Mouse (Mus musculus): ENCODE results near the gene Ttc7b. TPM values are rescaled to one million over a fixed set of nuclear protein-coding genes. Genes with fewer than 3 reads are reported as not detected.

Ttc7b gene
- polyA plus RNA-seq, 1 experiment from 2014 or later: 7.3 TPM

GRCm38 (mm10) chr12:100294457-100294856 is 226.2 kb downstream of the Ttc7b start:
- no peak overlapping the region for H3K4me3 ChIP-seq
- no peak overlapping the region for H3K27ac ChIP-seq
- no peak for ATAC-seq (ENCODE audit: low FRiP score)
- no peak overlapping the region for H3K4me2 ChIP-seq
- H3K4me1 ChIP-seq (replicated peaks): peaks cover 34% of the 10 kb centered on the region
- WGBS: 82% methylated on average over 2 of the region's 2 CpGs
- H3K9ac ChIP-seq: no peak overlapping the region
- H3K36me3 ChIP-seq: peaks cover 8% of the 10 kb centered on the region
- no peaks in the 10 kb centered on the region for H3K9me3 ChIP-seq
- no peaks in the 10 kb centered on the region for H3K27me3 ChIP-seq

GRCm38 (mm10) chr12:100293956-100294355 is 226.7 kb downstream of the Ttc7b start:
- 94% methylated on average over 9 of the region's 9 CpGs for WGBS
- Histone ChIP-seq H3K4me1 (replicated peaks) (peaks cover 35% of the 10 kb centered on the region), H3K9ac (no peak overlapping the region), H3K9me3 (no peaks in the 10 kb centered on the region), H3K4me3 (no peak overlapping the region), H3K27ac (no peak overlapping the region), H3K27me3 (no peaks in the 10 kb centered on the region), H3K36me3 (peaks cover 5% of the 10 kb centered on the region; the same call in 1 of the 2 replicates), H3K4me2 (no peak overlapping the region)
- no peak for ATAC-seq (ENCODE audit: low FRiP score)

GRCm38 (mm10) chr12:100290711-100291685 is 229.6 kb downstream of the Ttc7b start:
- Histone ChIP-seq H3K27me3 (no peaks in the 10 kb centered on the region), H3K36me3 (no peaks in the 10 kb centered on the region), H3K4me3 (no peak overlapping the region), H3K4me2 (no peak overlapping the region), H3K27ac (peak overlapping the region; percentile 88), H3K4me1 (replicated peaks) (peaks cover 39% of the 10 kb centered on the region), H3K9me3 (no peaks in the 10 kb centered on the region), H3K9ac (0 out of 2 replicates have a peak overlapping the region, but pooled peaks have one; percentile 13)
- 30% methylated on average over 17 of the region's 18 CpGs for WGBS
- peak; percentile 73 for ATAC-seq (ENCODE audit: low FRiP score)

- peak overlapping the region; percentile 88 for H3K27ac ChIP-seq
- peaks cover 39% of the 10 kb centered on the region for H3K4me1 ChIP-seq (replicated peaks)
- H3K9ac ChIP-seq: 0 out of 2 replicates have a peak overlapping the region, but pooled peaks have one; percentile 35
- H3K9me3 ChIP-seq: no peaks in the 10 kb centered on the region
- 56% methylated on average over 11 of the region's 11 CpGs for WGBS
- H3K27me3 ChIP-seq: no peaks in the 10 kb centered on the region
- H3K4me3 ChIP-seq: no peak overlapping the region
- H3K36me3 ChIP-seq: no peaks in the 10 kb centered on the region
- no peak overlapping the region for H3K4me2 ChIP-seq
- peak; percentile 18; the same call in 1 of the 2 replicates for ATAC-seq (ENCODE audit: low FRiP score)
Measured at GRCm38 (mm10) chr12:100290178-100290531, 230.5 kb downstream of the Ttc7b start.

- no peak overlapping the region for H3K4me2 ChIP-seq
Measured at GRCm38 (mm10) chr12:100289267-100290177, 231.1 kb downstream of the Ttc7b start.

GRCm38 (mm10) chr12:100288018-100288417 is 232.6 kb downstream of the Ttc7b start:
- H3K9me3 ChIP-seq: no peaks in the 10 kb centered on the region
- H3K4me2 ChIP-seq: no peak overlapping the region
- H3K4me3 ChIP-seq: no peak overlapping the region
- H3K27me3 ChIP-seq: no peaks in the 10 kb centered on the region
- no peak overlapping the region for H3K9ac ChIP-seq
- WGBS: 80% methylated on average over 5 of the region's 5 CpGs
- H3K4me1 ChIP-seq (replicated peaks): peaks cover 41% of the 10 kb centered on the region
- no peak overlapping the region for H3K27ac ChIP-seq
- no peak for ATAC-seq (ENCODE audit: low FRiP score)
- H3K36me3 ChIP-seq: no peaks in the 10 kb centered on the region

More at GRCm38 (mm10) chr12:100289267-100290177, 231.1 kb downstream of the Ttc7b start:
- H3K27me3 ChIP-seq: no peaks in the 10 kb centered on the region
- 20% methylated on average over 8 of the region's 8 CpGs for WGBS
- peaks cover 39% of the 10 kb centered on the region for H3K4me1 ChIP-seq (replicated peaks)
- no peaks in the 10 kb centered on the region for H3K36me3 ChIP-seq
- peak; percentile 57 for ATAC-seq (ENCODE audit: low FRiP score)
- H3K4me3 ChIP-seq: no peak overlapping the region
- H3K27ac ChIP-seq: peak overlapping the region; percentile 88
- H3K9ac ChIP-seq: peak overlapping the region; percentile 39
- no peaks in the 10 kb centered on the region for H3K9me3 ChIP-seq

- H3K9me3 ChIP-seq: no peaks in the 10 kb centered on the region
- no peak for ATAC-seq (ENCODE audit: low FRiP score)
- WGBS: 100% methylated on average over 2 of the region's 2 CpGs
- no peak overlapping the region for H3K27ac ChIP-seq
- no peak overlapping the region for H3K4me2 ChIP-seq
- H3K27me3 ChIP-seq: no peaks in the 10 kb centered on the region
- no peak overlapping the region for H3K9ac ChIP-seq
- no peak overlapping the region for H3K4me3 ChIP-seq
- peaks cover 45% of the 10 kb centered on the region for H3K4me1 ChIP-seq (replicated peaks)
- H3K36me3 ChIP-seq: no peaks in the 10 kb centered on the region
Measured at GRCm38 (mm10) chr12:100287565-100287964, 233.1 kb downstream of the Ttc7b start.

- H3K4me3 ChIP-seq: no peak overlapping the region
- no peaks in the 10 kb centered on the region for H3K36me3 ChIP-seq
- H3K9ac ChIP-seq: no peak overlapping the region
- H3K9me3 ChIP-seq: no peaks in the 10 kb centered on the region
- peak overlapping the region; percentile 85 for H3K27ac ChIP-seq
- 40% methylated on average over 1 of the region's 1 CpGs for WGBS
- H3K4me2 ChIP-seq: no peak overlapping the region
- no peaks in the 10 kb centered on the region for H3K27me3 ChIP-seq
- no peak for ATAC-seq (ENCODE audit: low FRiP score)
- H3K4me1 ChIP-seq (replicated peaks): peaks cover 32% of the 10 kb centered on the region
Measured at GRCm38 (mm10) chr12:100283283-100283682, 237.3 kb downstream of the Ttc7b start.

GRCm38 (mm10) chr12:100282025-100282885 is 238.4 kb downstream of the Ttc7b start:
- Histone ChIP-seq H3K27me3 (no peaks in the 10 kb centered on the region), H3K4me3 (no peak overlapping the region), H3K4me2 (no peak overlapping the region), H3K4me1 (replicated peaks) (peaks cover 37% of the 10 kb centered on the region), H3K9me3 (no peaks in the 10 kb centered on the region), H3K36me3 (no peaks in the 10 kb centered on the region), H3K9ac (0 out of 2 replicates have a peak overlapping the region, but pooled peaks have one; percentile 5), H3K27ac (peak overlapping the region; percentile 85)
- peak; percentile 74 for ATAC-seq (ENCODE audit: low FRiP score)
- WGBS: 47% methylated on average over 8 of the region's 8 CpGs

- ATAC-seq (ENCODE audit: low FRiP score): no peak
- Histone ChIP-seq H3K27me3 (no peaks in the 10 kb centered on the region), H3K27ac (peak overlapping the region; percentile 85), H3K9me3 (no peaks in the 10 kb centered on the region), H3K36me3 (no peaks in the 10 kb centered on the region), H3K4me3 (no peak overlapping the region), H3K9ac (peak overlapping the region; percentile 19; the same call in 1 of the 2 replicates), H3K4me2 (no peak overlapping the region), H3K4me1 (replicated peaks) (peaks cover 47% of the 10 kb centered on the region)
- WGBS: 87% methylated on average over 4 of the region's 4 CpGs
Measured at GRCm38 (mm10) chr12:100280972-100281794, 239.4 kb downstream of the Ttc7b start.

- no peaks in the 10 kb centered on the region for H3K27me3 ChIP-seq
- no peak for ATAC-seq (ENCODE audit: low FRiP score)
- no peak overlapping the region for H3K4me2 ChIP-seq
- WGBS: 76% methylated on average over 4 of the region's 4 CpGs
- H3K27ac ChIP-seq: no peak overlapping the region
- H3K9ac ChIP-seq: no peak overlapping the region
- H3K9me3 ChIP-seq: no peaks in the 10 kb centered on the region
- H3K4me3 ChIP-seq: no peak overlapping the region
- peaks cover 53% of the 10 kb centered on the region for H3K4me1 ChIP-seq (replicated peaks)
- no peaks in the 10 kb centered on the region for H3K36me3 ChIP-seq
Measured at GRCm38 (mm10) chr12:100279898-100280297, 240.7 kb downstream of the Ttc7b start.
